Mouse (Mus musculus) forebrain, embryonic 12.5 days (tissue): ENCODE measurements around the gene Drg2. TPM values are rescaled to one million over a fixed set of nuclear protein-coding genes. Genes with fewer than 3 reads are reported as not detected.

Experiments used
- ATAC-seq: fragments of 200-750 bp; cut with Nextera tagmentation; 2 replicates; pipeline ENCODE4 v1.8.0; 2017; ENCODE audit warnings: moderate TSS enrichment; ENCODE audit not compliant: low FRiP score
- H3K27ac ChIP-seq: fragments of 300-500 bp; sonication (generic); 2 replicates; pipeline ENCODE4 v1.5.1; 2016; ENCODE audit warnings: mild to moderate bottlenecking
- H3K27me3 ChIP-seq: fragments of 300-500 bp; sonication (generic); 2 replicates; pipeline ENCODE4 v1.6.1; 2016; ENCODE audit warnings: mild to moderate bottlenecking
- H3K36me3 ChIP-seq: fragments of 300-500 bp; sonication (generic); replicated peaks from 2 replicates; pipeline ENCODE4 v1.6.1; 2016; ENCODE audit warnings: mild to moderate bottlenecking
- H3K4me1 ChIP-seq: fragments of 300-500 bp; sonication (generic); 2 replicates; pipeline ENCODE4 v1.6.1; 2016
- H3K4me2 ChIP-seq: fragments of 300-500 bp; sonication (generic); 2 replicates; pipeline ENCODE4 v1.6.1; 2016; ENCODE audit warnings: mild to moderate bottlenecking, moderate library complexity
- H3K4me3 ChIP-seq: fragments of 300-500 bp; sonication (generic); replicated peaks from 2 replicates; pipeline ENCODE4 v1.5.1; 2016; ENCODE audit warnings: mild to moderate bottlenecking
- H3K9ac ChIP-seq: fragments of 300-500 bp; sonication (generic); 2 replicates; pipeline ENCODE4 v1.6.1; 2016; ENCODE audit warnings: mild to moderate bottlenecking
- H3K9me3 ChIP-seq: fragments of 300-500 bp; sonication (generic); 2 replicates; pipeline ENCODE4 v1.6.1; 2016
- WGBS: fragments of 180-500 bp; shearing (Covaris S2); methylation state at CpG from one replicate; pipeline ENCODE4 v1.1.7; 2016; 5-methylcytosine and 5-hydroxymethylcytosine counted together
- polyA plus RNA-seq: library from polyadenylated mRNA; unstranded; fragments of >200 nt; fragmentation: Nextera tagmentation; extraction: Ambion mirVana; gene quantifications from 2 replicates; pipeline ENCODE4 v1.2.1, GENCODE M21; 2016

Drg2 gene
- 99.7 and 101 TPM in 2 replicates for polyA plus RNA-seq

GRCm38 (mm10) chr11:60454080-60454744 lies at the start of gene Drg2:
Drg2 (plus strand) TSS chr11:60454591.
- H3K4me1 ChIP-seq, result peaks cover 16% of the 10 kb centered on the region
- H3K4me2 ChIP-seq, result peak within 1 kb of the TSS; percentile 95
- peak within 1 kb of the TSS; percentile 19; the same call in 1 of the 2 replicates for H3K27ac ChIP-seq
- peak; percentile 95 for ATAC-seq
- H3K9me3 ChIP-seq, result no peaks in the 10 kb centered on the region
- no peaks in the 10 kb centered on the region for H3K27me3 ChIP-seq
- H3K36me3 ChIP-seq, result peaks cover 31% of the 10 kb centered on the region
- H3K9ac ChIP-seq, result peak within 1 kb of the TSS; percentile 83
- H3K4me3 ChIP-seq, result peak within 1 kb of the TSS; percentile 80
- 6% methylated on average over 27 of the region's 27 CpGs for WGBS

GRCm38 (mm10) chr11:60406606-60407005 lies 47.8 kb upstream of the Drg2 start:
- Histone ChIP-seq H3K9ac (no peak overlapping the region), H3K27ac (no peak overlapping the region), H3K4me3 (no peak overlapping the region), H3K36me3 (peaks cover 71% of the 10 kb centered on the region), H3K9me3 (no peaks in the 10 kb centered on the region), H3K4me2 (no peak overlapping the region), H3K4me1 (no peaks in the 10 kb centered on the region), H3K27me3 (no peaks in the 10 kb centered on the region)
- 96% methylated on average over 1 of the region's 1 CpGs for WGBS
- no peak for ATAC-seq

DNA sequence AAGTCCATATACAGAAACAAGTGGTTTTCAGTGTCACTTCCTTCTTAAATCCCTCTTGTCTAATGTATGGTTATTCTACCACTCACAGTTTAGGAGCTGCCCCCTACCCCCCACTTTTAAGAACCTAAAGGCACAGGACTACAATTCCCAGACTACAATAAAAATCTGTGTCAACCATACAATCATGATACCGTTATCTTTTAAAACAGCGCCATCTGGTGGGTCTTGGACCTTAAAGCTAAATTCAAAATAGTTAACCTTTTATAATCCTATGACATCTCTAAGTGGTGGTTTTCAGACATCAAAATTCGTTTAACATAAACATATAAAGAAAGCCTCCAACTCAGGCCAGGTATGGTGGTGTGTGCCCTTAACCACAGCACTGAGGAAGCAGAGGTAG lies 42.2 kb upstream of the Drg2 start:
- no peak overlapping the region for H3K27ac ChIP-seq
- H3K36me3 ChIP-seq, result peaks cover 16% of the 10 kb centered on the region
- H3K9me3 ChIP-seq, result no peaks in the 10 kb centered on the region
- no peaks in the 10 kb centered on the region for H3K27me3 ChIP-seq
- H3K4me3 ChIP-seq, result no peak overlapping the region
- peaks cover 22% of the 10 kb centered on the region for H3K4me1 ChIP-seq
- no peak overlapping the region for H3K9ac ChIP-seq
- no peak for ATAC-seq
- H3K4me2 ChIP-seq, result no peak overlapping the region
- WGBS, result 11% methylated on average over 3 of the region's 3 CpGs

GRCm38 (mm10) chr11:60412921-60413320 lies 41.5 kb upstream of the Drg2 start:
- no peak for ATAC-seq
- no peak overlapping the region for H3K9ac ChIP-seq
- H3K4me2 ChIP-seq, result no peak overlapping the region
- H3K27ac ChIP-seq, result no peak overlapping the region
- WGBS, result 90% methylated on average over 2 of the region's 2 CpGs
- peaks cover 22% of the 10 kb centered on the region for H3K4me1 ChIP-seq
- peaks cover 10% of the 10 kb centered on the region for H3K36me3 ChIP-seq
- no peaks in the 10 kb centered on the region for H3K27me3 ChIP-seq
- H3K4me3 ChIP-seq, result no peak overlapping the region
- no peaks in the 10 kb centered on the region for H3K9me3 ChIP-seq

- Histone ChIP-seq H3K27ac (0 out of 2 replicates have a peak overlapping the region, but pooled peaks have one; percentile 46), H3K9me3 (no peaks in the 10 kb centered on the region), H3K4me1 (peaks cover 37% of the 10 kb centered on the region), H3K9ac (peak overlapping the region; percentile 93), H3K36me3 (no peaks in the 10 kb centered on the region), H3K4me3 (peak overlapping the region; percentile 88), H3K27me3 (no peaks in the 10 kb centered on the region), H3K4me2 (peak overlapping the region; percentile 88)
- WGBS, result 1% methylated on average over 21 of the region's 21 CpGs
- ATAC-seq, result peak; percentile 64; the same call in 1 of the 2 replicates
Measured at GRCm38 (mm10) chr11:60416590-60416962, 37.8 kb upstream of the Drg2 start.

DNA sequence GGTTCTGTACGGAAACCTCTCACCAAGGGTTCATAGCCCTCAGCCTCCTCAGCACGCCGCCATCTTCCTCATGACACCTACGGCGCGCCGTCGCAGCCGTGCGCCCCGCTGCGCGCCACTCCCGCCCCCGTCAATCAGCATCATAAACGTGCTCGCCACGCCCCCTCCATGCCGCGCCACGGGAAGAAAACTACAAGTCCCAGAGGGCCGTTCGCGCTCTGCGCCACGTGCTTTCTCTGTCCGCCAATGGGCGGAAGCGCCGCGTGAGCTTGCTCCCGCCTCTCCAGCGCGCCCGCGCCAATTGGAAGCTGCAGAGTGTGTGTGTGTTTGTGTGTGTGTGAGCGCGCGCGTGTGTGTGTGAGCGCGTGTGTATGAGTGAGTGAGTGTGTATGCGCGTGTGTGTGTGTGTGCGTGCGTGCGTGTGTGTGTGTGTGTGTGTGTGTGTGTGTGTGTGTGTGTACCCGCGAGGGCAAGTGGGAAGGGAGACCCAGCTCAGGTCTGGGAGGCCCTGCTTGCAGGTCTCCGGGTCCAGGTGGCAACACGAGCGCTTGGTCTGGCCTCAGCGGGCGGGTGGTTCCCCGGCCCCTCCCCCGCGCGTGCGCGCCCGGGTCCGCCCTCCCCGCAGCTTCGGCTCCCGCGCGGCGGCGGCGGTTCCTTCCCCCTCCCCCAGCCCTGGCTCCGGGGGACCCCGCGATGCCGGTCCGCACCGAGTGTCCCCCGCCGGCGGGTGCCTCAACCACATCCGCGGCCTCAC lies 37.3 kb upstream of the Drg2 start, which contains the start of gene Gid4:
Gid4 (plus strand) TSS at position 183 of the 754 bp plus-strand sequence.
- peak; percentile 98 for ATAC-seq

GRCm38 (mm10) chr11:60417717-60418472 lies 36.5 kb upstream of the Drg2 start, which contains the start of gene Atpaf2:
Atpaf2 (minus strand) TSS chr11:60418457.
- H3K4me1 ChIP-seq, result peaks cover 37% of the 10 kb centered on the region
- H3K4me3 ChIP-seq, result peak within 1 kb of the TSS; percentile 88
- H3K27ac ChIP-seq, result peak within 1 kb of the TSS; percentile 85
- H3K4me2 ChIP-seq, result peak within 1 kb of the TSS; percentile 88
- ATAC-seq, result peak; percentile 39
- H3K27me3 ChIP-seq, result no peaks in the 10 kb centered on the region
- H3K9me3 ChIP-seq, result no peaks in the 10 kb centered on the region
- H3K36me3 ChIP-seq, result no peaks in the 10 kb centered on the region
- under 1% methylated on average over 36 of the region's 39 CpGs for WGBS
- peak within 1 kb of the TSS; percentile 93 for H3K9ac ChIP-seq

More for the DNA sequence above, 37.3 kb upstream of the Drg2 start, which contains the start of gene Gid4:
- WGBS, result under 1% methylated on average over 79 of the region's 81 CpGs
- H3K27ac ChIP-seq, result peak within 1 kb of the TSS; percentile 85
- peak within 1 kb of the TSS; percentile 88 for H3K4me2 ChIP-seq
- H3K27me3 ChIP-seq, result no peaks in the 10 kb centered on the region
- peak within 1 kb of the TSS; percentile 93 for H3K9ac ChIP-seq
- peaks cover 37% of the 10 kb centered on the region for H3K4me1 ChIP-seq
- H3K9me3 ChIP-seq, result no peaks in the 10 kb centered on the region
- H3K4me3 ChIP-seq, result peak within 1 kb of the TSS; percentile 88
- H3K36me3 ChIP-seq, result no peaks in the 10 kb centered on the region

- Histone ChIP-seq H3K4me2 (peak overlapping the region; percentile 88), H3K9ac (peak overlapping the region; percentile 93), H3K27me3 (no peaks in the 10 kb centered on the region), H3K9me3 (no peaks in the 10 kb centered on the region), H3K36me3 (no peaks in the 10 kb centered on the region), H3K4me3 (peak overlapping the region; percentile 88), H3K27ac (no peak overlapping the region), H3K4me1 (peaks cover 37% of the 10 kb centered on the region)
- no peak for ATAC-seq
- WGBS, result 27% methylated on average over 6 of the region's 6 CpGs
Measured at GRCm38 (mm10) chr11:60418473-60418803, 36.0 kb upstream of the Drg2 start.

GRCm38 (mm10) chr11:60422046-60422668 lies 32.2 kb upstream of the Drg2 start:
- H3K27ac ChIP-seq, result no peak overlapping the region

DNA sequence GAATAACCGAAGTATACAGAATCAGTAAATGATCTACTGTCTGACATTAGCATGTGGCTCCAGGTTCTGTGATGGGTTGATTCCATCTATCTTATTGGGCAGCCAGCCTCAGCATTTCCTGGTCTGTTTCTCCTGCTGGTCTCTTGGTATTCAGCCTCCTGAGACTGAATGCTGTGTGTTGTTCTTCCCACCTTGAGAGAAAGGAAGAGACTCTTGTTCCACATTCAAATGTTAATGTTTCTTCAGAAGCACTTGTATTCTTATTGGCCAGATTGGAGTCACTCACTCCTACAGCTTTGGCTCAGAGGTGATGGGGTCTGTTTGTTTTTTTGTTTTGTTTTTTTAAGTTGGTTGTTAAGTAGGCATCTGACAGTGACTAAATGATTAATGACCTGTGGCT lies 31.4 kb upstream of the Drg2 start:
- Histone ChIP-seq H3K27ac (no peak overlapping the region), H3K36me3 (peaks cover 7% of the 10 kb centered on the region; the same call in 1 of the 2 replicates), H3K9me3 (no peaks in the 10 kb centered on the region), H3K4me3 (no peak overlapping the region), H3K4me1 (peaks cover 14% of the 10 kb centered on the region), H3K4me2 (no peak overlapping the region), H3K27me3 (no peaks in the 10 kb centered on the region), H3K9ac (no peak overlapping the region)
- WGBS, result 61% methylated on average over 1 of the region's 1 CpGs
- no peak for ATAC-seq

More at GRCm38 (mm10) chr11:60422046-60422668, 32.2 kb upstream of the Drg2 start:
- Histone ChIP-seq H3K4me3 (no peak overlapping the region), H3K36me3 (peaks cover 7% of the 10 kb centered on the region; the same call in 1 of the 2 replicates), H3K9me3 (no peaks in the 10 kb centered on the region), H3K4me1 (peaks cover 15% of the 10 kb centered on the region), H3K9ac (no peak overlapping the region), H3K27me3 (no peaks in the 10 kb centered on the region), H3K4me2 (no peak overlapping the region)
- WGBS, result 70% methylated on average over 6 of the region's 6 CpGs
- ATAC-seq, result no peak

DNA sequence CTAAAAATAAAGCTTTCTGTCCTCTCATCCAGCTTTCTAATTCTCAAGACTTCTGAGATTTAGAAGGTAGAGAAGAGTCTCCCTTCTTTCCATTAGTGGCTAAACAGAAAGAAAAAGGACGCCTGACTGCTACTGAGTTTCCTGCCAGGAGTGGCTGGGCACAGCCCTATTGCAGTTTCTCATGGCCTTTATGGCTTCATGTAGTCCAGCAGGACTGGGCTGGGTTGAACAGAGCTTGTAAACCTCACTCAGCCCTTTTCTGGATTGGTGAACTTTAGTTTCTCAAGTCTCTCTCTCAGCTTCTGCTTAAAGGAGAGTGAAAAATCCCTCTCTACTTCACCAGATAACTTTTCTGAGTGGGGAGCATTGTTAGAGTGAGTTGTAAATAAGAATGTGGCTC lies 28.0 kb upstream of the Drg2 start:
- no peaks in the 10 kb centered on the region for H3K27me3 ChIP-seq
- WGBS, result 90% methylated on average over 1 of the region's 1 CpGs
- H3K4me1 ChIP-seq, result no peaks in the 10 kb centered on the region
- H3K9ac ChIP-seq, result no peak overlapping the region
- no peaks in the 10 kb centered on the region for H3K9me3 ChIP-seq
- ATAC-seq, result no peak
- H3K4me2 ChIP-seq, result no peak overlapping the region
- peaks cover 13% of the 10 kb centered on the region for H3K36me3 ChIP-seq
- no peak overlapping the region for H3K27ac ChIP-seq
- H3K4me3 ChIP-seq, result no peak overlapping the region
